Mouse (Mus musculus) forelimb bud, embryonic 11.5 days (tissue): Measurements from ENCODE around the gene Fxyd6.
A peak's percentile ranks its signal among the peaks of the same experiment; 100 is the strongest.

Experiments used
- DNase-seq: peaks from one replicate; pipeline ENCODE4 v3.0.0-alpha.2; 2012; ENCODE audit warnings: low read depth, low spot score

The Fxyd6 gene

GRCm38 (mm10) chr9:45376427-45376826 is 6.4 kb downstream of the Fxyd6 start:
- no peak for DNase-seq

- DNase-seq: no peak
Observed at GRCm38 (mm10) chr9:45376883-45377282, 6.9 kb downstream of the Fxyd6 start.

GRCm38 (mm10) chr9:45380411-45381251 is 10.6 kb downstream of the Fxyd6 start:
- no peak for DNase-seq

DNA sequence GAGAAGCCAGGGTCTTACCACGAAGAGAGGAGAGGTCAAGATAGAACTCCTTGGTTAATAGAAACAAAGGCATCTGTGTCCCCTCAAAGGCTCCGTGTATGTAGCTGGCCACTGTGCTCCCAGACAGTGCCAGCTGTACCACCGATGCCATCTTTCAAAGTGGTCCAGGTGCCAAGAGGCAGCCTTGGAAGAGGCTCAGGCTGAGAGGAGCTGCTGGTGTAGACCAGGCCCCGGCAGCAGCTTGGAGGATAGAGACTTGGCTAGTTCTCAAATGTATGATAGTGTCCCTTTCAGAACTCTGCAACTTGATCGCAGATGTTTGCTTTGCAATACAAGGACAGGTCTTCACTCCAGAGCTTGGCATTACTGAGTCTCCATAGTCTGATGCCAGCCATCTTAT is 12.4 kb downstream of the Fxyd6 start:
- no peak for DNase-seq

GRCm38 (mm10) chr9:45382834-45383233 is 12.8 kb downstream of the Fxyd6 start:
- DNase-seq: no peak

GRCm38 (mm10) chr9:45383883-45384282 is 13.9 kb downstream of the Fxyd6 start:
- no peak for DNase-seq

GRCm38 (mm10) chr9:45386698-45387097 is 16.7 kb downstream of the Fxyd6 start:
- no peak for DNase-seq

DNA sequence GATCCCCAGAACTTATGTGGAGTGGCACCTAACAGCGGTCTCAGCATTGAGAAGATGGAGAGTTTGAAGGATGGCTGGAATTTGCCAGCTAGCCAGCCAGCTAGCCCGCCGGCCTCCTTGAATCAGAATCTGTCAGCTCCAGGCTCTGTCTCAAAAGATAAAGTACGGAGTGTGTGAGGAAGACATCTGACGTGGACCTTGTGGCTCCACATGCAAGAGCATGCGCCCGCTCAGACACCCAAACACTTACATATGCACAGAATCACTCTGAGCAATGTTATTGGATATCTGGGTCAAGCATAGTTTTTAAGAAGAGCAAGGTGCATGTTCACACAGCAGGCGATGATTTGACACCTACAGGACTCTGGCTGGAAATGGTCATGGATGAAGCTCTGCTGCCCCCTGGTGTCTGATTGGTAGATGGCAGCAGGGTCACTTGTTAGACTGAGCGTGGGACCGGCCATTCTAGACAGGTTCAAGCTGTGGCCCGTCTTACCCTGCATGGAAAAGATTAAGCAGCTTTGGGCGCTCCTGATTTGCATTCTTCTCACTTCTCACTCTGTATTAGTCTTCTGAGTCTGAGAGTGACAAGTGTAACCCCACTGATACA is 18.5 kb downstream of the Fxyd6 start:
- DNase-seq: peak; percentile 69

- no peak for DNase-seq
Observed at GRCm38 (mm10) chr9:45389596-45389995, 19.6 kb downstream of the Fxyd6 start.

DNA sequence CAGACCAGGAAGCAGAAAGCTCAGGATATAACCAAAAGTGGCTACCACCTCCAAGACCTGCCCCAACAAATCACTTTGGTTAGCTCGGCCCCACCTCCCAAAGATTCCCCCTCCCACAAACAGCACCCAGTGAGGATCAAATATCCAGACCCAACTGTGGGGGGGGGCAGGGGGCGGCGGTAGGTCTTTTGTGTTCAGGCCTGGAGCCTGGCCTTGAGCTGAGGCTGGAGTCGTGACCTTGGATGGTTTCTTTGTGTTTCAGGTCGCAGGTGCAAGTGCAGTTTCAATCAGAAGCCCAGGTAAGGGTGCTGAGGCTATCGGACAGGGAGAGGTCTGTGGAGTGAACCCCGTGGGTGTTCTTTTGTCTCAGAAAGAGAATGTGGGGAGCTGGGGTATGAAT is 21.3 kb downstream of the Fxyd6 start:
- DNase-seq: no peak

- DNase-seq: no peak
Observed at GRCm38 (mm10) chr9:45395218-45395617, 25.2 kb downstream of the Fxyd6 start.

GRCm38 (mm10) chr9:45395796-45396195 is 25.8 kb downstream of the Fxyd6 start:
- DNase-seq: no peak

GRCm38 (mm10) chr9:45398336-45398735 is 28.4 kb downstream of the Fxyd6 start:
- no peak for DNase-seq

DNA sequence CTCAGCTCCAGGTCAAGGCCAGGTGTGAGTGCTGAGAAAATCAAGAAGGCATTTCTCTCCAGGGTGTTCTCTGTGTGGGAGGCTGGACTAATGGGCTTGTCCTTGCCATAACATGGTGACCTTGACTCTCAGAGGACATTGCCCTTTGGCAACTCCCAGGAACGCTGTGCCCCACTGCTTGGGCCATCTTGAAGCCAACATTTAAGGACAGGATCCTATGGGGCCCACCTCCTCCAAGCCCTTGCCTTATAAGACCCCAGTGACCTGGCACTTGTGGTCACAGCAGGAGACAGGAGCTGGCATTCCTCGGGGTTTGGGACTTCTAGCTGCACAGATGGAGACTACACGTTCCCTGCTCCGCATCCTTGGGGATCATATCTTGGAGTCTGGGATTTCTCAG is 29.4 kb downstream of the Fxyd6 start, which contains the start of gene Fxyd2:
Fxyd2 (plus strand) TSS at position 236 of the 400 bp plus-strand sequence.
- no peak for DNase-seq

DNA sequence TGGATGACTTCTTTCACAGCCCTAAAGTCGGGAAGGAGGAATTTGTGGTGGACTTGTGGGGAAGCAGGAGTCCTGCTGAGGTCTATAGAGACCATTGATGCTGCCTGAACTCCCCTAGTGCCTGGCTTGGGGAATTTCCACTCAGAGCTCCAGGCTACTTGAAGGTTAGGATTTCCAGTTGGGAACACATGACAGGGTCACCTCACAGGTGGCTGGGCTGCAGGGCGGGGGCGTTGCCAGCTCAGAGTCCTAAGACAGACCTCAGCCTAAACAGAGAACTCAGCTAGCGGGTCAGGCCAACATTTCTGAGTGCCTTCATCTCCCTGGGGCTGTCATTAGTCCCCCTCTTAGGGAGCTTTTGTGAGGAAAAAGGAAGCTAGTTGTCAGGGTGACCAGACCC is 31.9 kb downstream of the Fxyd6 start:
- DNase-seq: no peak

DNA sequence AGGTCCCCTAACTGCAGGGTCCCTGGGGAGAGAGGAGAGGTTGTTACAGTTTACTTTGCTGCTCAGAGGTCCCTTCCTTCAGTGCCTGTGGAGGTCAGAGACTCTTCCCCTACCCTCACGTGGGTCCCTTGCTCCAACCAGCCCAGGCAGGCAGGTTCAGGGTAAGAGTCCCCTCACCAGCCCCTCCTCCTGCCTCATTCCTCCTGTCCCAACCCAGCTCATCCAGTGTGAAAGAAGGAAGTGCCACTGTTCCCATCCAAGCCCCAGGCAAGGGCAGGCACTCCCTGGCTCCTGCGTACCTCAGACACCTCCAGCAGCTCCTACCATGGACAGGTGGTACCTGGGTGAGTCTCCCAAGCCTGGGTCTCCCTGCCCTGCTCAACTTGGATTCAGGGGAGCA is 33.0 kb downstream of the Fxyd6 start:
- DNase-seq: no peak

DNA sequence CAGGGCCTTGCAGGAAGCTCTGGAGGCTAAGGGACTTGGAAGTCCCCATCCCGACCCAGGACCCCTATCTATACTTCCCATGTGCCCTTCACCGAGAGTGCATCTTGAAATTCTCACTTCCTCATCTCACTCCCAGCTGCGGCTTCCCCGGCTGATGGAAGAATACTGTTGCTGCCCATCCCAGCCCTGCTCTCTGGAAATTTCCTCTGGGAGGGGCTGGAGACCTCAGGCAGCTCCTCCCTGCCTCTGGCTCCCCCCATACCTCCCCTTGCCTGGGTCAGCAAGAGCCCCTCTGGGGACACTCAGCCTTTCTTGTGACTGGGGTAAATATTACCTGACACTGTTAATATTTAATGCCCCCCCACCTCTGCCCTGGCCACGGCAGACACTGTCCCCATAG is 35.7 kb downstream of the Fxyd6 start:
- no peak for DNase-seq

GRCm38 (mm10) chr9:45406808-45407207 is 36.8 kb downstream of the Fxyd6 start:
- DNase-seq: no peak

- peak; percentile 72 for DNase-seq
Observed at GRCm38 (mm10) chr9:45407706-45408675, 38.0 kb downstream of the Fxyd6 start.

DNA sequence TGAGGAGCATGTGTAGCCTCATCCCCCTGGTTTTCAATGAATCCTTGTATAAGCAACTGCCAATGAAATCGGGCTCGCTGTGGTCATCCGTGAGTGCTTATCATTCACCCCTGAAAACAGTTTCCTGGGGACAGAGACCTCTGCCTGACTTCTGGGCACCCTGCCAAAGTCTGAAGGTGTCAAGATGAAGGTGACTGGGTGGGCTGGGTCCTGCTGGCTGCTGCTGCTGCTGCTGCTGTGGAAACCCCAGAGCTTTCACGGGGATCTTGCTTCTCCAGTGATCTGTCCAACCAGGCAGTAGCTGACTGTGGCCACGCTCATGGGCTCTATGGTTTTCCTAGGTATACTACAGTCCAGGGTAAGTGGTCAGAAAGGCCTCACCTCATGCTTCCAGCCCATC is 40.2 kb downstream of the Fxyd6 start:
- no peak for DNase-seq

DNA sequence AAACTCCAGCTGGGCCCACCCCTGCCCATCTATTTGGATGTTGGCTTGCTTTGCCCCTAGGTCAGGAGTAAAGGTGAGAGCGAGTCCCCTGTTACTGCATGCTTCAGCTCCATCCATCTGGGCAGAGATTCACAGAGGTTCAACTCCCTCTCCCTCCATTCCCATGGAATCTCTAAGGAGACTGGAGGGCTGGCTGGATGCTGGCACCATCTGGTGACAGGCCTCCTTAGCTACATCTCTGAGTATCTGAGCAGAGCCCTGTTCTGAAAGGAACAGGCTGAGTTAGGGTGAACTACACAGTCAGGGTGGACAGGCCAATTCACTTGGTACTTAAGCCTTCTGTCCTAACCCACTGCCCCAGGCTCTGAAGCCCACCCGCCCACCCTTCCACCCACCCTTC is 40.6 kb downstream of the Fxyd6 start:
- no peak for DNase-seq

DNA sequence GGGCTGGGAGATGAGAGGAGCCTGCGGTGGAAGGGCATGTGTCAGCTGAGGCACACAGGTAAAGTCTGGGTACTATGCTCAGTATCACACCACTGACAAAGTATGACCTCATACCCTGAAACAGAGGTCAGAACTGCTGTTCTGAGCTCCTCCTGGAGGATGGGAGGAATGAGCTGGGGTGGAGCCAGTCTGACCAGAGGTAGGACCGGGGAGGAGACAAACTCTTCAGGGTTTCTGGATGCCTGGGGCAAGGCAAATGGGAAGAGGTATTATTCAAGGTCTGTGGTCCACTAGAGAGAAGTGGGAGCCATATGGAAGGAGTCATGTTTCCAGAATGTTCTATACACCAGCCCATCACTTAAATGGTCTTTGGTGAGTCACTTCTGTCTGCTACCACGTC is 41.1 kb downstream of the Fxyd6 start:
- no peak for DNase-seq
